Mouse (Mus musculus) layer of hippocampus, adult 2 months (tissue): Measurements from ENCODE around the gene Rnft1. TPM values are rescaled to one million over a fixed set of nuclear protein-coding genes. Genes with fewer than 3 reads are reported as not detected.
A peak's percentile ranks its signal among the peaks of the same experiment; 100 is the strongest.

ENCODE experiments used
- DNase-seq, 2 experiments: peaks; one replicate each; pipeline ENCODE4 v3.0.0; 2022; ENCODE audit warnings: low spot score in 2 of 2
- H3K27ac ChIP-seq: fragments of 200-600 bp; 2 replicates; pipeline ENCODE4 v1.8.1; 2022
- H3K4me3 ChIP-seq: fragments of 200-600 bp; 2 replicates; pipeline ENCODE4 v1.8.1; 2022; ENCODE audit warnings: mild to moderate bottlenecking
- CTCF ChIP-seq: fragments of 200-600 bp; conservative IDR thresholded peaks from 2 replicates; pipeline ENCODE4 v1.8.1; 2022; ENCODE audit warnings: antibody characterized with exemption, mild to moderate bottlenecking, moderate library complexity
- total RNA-seq, 2 experiments: library from RNA; stranded (reverse); gene quantifications; 2 replicates each; pipeline ENCODE4 v1.2.3; 2021

Rnft1 gene
- total RNA-seq, 2 experiments from 2014 or later: 28.0 to 31.9 TPM

DNA sequence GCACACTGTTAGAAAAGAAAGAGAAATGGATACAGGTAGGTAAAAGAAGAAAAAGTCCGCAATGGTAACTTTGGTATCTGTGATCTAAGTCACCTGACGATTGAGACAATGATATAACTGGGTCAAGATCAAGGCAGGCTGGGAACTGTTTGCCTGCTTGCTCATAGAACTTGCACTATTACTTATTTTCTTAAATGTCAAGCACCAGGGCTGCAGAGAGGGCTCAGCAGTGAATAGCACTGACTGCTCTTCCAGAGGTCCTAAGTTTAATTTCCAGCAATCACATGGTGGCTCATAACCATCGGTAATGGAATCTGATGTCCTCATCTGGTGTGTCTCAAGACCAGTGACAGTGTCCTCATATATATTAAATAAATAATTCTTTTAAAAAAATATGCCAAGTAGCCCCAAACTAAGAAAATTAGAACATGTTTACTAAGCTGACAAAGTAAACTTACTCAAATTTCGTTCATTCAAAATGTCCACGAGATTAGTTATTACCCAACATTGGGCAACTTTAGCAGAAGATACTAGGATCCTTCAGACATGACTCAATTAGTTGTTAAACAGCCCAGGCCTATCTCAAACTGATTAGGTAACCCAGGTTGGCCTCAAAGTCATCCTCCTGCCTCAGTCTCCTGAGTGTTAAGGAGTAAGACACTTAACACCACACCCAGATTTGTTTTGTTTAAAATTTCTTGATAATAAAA is 49.9 kb downstream of the Rnft1 start:
- no peak for DNase-seq
- H3K27ac ChIP-seq: no peak overlapping the region
- no peak for TF ChIP-seq CTCF
- no peak overlapping the region for H3K4me3 ChIP-seq

DNA sequence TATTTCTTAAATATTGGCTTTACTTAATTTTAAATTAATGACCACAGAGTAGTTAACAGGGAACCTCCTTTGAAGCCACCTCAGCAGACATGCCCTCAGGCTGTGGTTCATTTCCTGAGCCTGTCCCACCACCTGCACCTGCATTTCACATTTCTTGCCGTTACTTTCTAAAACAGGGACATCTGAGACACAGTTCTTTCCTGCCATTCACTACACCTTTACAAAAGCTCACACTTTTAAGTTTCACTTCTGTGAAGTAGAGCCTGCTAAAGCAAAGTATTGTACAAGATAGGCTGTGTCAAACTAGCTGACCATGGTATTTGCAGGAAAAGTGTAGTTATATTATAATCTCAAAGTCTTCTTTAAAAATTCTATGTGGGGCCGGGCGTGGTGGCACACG is 54.3 kb downstream of the Rnft1 start:
- TF ChIP-seq CTCF: no peak
- DNase-seq: no peak
- no peak overlapping the region for H3K27ac ChIP-seq
- no peak overlapping the region for H3K4me3 ChIP-seq

- no peak overlapping the region for H3K27ac ChIP-seq
- no peak for DNase-seq
Observed at GRCm38 (mm10) chr11:86539716-86540475, 55.4 kb downstream of the Rnft1 start.

DNA sequence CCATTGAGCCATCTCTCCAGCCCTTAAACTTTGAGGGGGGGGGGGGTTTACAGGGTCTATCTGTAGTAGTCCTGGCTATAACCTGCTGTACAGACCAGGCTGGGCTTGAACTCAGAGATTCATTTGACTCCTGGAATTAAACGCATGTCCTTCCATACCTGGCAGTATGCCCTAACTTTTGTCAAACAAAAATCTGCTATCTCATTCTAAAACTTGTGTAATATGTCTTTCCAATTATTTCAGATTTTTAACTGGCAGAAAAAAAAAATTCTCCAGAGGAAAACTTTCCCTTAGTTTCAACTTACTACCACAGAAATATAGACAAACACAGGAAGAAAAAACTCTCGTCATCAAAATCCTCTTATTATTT is 56.0 kb downstream of the Rnft1 start:
- Histone ChIP-seq H3K27ac (no peak overlapping the region), H3K4me3 (no peak overlapping the region)
- DNase-seq: no peak
- TF ChIP-seq CTCF: no peak

More at GRCm38 (mm10) chr11:86539716-86540475, 55.4 kb downstream of the Rnft1 start:
- TF ChIP-seq CTCF: no peak
- no peak overlapping the region for H3K4me3 ChIP-seq

DNA sequence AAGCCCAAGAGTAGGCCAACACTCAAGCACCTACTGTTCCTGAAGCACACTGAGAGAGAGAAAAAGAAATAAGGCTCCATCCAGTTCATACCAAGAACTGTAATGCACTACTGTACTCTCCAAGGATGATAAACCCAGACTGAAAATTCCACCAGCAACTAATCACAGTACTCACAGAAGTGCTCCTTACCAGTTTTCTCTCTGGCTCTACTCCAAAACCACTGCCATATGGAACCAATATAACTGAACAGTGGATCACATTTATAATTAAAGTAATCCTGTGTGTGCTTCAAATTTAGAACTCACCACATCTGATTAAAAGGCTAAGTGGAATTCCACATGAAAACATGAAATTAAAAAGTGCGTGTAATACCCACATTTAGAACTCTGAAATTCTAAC is 58.4 kb downstream of the Rnft1 start:
- DNase-seq: no peak
- TF ChIP-seq CTCF: no peak
- Histone ChIP-seq H3K27ac (no peak overlapping the region), H3K4me3 (no peak overlapping the region)

DNA sequence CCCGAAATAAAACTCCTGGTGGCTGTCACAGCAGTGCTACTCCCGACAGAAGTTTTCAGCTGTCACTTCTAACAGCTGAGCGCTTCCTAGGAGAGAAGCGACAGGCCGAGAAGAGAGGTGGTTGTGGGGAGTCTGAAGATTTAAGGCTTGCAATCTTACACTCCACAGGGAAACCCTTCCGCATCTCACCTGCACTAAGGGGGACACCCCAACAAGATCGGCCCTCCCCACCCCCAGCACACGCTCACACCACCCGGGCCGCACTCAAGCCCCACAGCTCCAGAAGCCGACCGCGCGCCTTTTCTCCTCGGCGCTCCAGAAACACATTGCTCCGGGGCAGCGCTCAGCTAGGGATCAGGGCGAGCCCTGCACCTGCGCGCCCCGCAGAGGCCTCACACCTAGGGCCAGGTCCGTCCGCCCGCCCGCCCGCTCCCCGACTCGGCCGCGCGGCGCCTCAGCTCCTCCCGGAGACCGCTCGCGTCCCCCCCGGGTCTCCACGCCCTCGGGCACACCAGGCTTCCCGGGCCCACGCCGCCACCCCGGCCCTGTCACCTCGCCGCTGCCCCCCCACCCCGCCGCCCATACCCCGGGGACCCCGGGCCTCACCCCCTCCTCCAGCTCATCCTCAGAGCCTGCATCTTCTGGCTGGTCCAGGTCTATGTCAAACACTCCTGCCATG is 59.6 kb downstream of the Rnft1 start:
- no peak for DNase-seq
- H3K4me3 ChIP-seq: peak overlapping the region; percentile 89
- TF ChIP-seq CTCF: no peak
- peak overlapping the region; percentile 92 for H3K27ac ChIP-seq

DNA sequence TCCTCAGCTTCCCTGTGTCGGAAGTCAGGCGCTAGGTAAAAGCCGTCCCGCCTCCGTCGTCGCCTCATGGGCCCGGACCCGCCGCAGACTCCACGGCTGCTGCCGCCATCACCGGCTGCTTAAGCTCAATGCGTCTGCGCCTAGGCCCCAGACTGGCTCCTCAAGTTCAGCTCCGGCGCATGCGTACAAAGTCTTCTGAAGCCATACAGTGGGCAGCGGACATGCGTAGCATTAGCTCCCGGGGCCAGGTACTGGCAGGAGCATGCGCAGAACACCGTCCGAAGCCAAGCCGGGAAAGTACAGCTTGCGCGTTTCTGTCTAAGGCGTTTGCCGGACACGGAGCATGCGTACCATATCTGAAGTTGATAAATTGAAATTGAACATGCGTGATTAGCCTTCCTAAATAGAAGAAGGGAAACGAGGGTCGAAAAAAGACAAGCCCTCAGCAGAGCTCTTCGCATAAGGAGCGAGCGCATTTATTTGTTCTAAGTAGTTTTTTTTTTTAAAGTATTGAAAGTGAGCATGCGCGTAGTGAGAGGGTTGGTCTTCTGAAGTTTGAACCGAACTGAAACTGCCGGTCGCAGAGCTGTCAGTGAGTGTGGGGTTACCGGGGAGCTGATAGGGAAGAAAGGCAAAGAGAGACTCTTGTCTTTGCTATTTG is 60.3 kb downstream of the Rnft1 start, which contains the start of the genes Rps6kb1 and Tubd1:
Gene Rps6kb1, minus strand, starts transcription at position 167 of the 661 bp plus-strand sequence.
Gene Tubd1, plus strand, starts transcription at position 353 of the 661 bp plus-strand sequence.
- H3K4me3 ChIP-seq: peak within 1 kb of the TSS; percentile 89
- DNase-seq: peak; percentile 99 to 100
- H3K27ac ChIP-seq: peak within 1 kb of the TSS; percentile 92
- TF ChIP-seq CTCF: no peak

GRCm38 (mm10) chr11:86545556-86545955 is 61.1 kb downstream of the Rnft1 start:
- TF ChIP-seq CTCF: no peak
- DNase-seq: no peak
- H3K27ac ChIP-seq: 0 out of 2 replicates have a peak overlapping the region, but pooled peaks have one; percentile 84
- H3K4me3 ChIP-seq: peak overlapping the region; percentile 89

DNA sequence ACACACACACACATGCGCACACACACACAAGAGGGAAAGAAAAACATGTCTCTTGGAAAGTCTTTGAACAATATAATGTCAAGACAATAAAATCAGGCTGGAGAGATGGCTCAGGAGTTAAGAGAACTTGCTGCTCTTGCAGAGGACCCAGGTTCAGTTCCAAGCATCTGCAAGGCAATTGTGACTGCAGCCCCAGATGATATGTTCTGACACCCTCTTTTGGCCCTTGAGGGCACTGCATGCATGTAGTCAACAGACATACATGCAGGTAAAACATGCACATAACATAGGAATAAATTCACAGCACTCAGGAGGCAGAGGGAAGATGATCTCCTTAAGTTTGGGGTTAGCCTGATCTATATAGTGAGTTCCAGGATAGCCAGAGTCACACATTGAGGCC is 63.0 kb downstream of the Rnft1 start:
- H3K27ac ChIP-seq: no peak overlapping the region
- no peak for DNase-seq
- H3K4me3 ChIP-seq: no peak overlapping the region
- peak; percentile 53 for TF ChIP-seq CTCF

Other genes with a start within 250 kb of the Rnft1 start
- 10 to 100 TPM; 24.9 to 28.8 TPM for gene Ints2, start 227.1 kb upstream of the Rnft1 start, total RNA-seq
- 10 to 100 TPM; 49.8 to 56.6 TPM for gene Med13, start 127.1 kb upstream of the Rnft1 start, total RNA-seq
- gene Rps6kb1, start 60.1 kb downstream of the Rnft1 start, total RNA-seq: 10 to 100 TPM; 43.8 to 44.2 TPM
- gene Tubd1, start 60.3 kb downstream of the Rnft1 start, total RNA-seq: 1 to 10 TPM; 6.0 to 8.2 TPM
- gene Vmp1, start 199.2 kb downstream of the Rnft1 start, total RNA-seq: 100 to 1,000 TPM; 111 to 139 TPM
- gene Ptrh2, start 199.3 kb downstream of the Rnft1 start, total RNA-seq: 10 to 100 TPM in 1 of 2 experiments, 1 to 10 TPM in 1; 9.0 to 10.1 TPM